Mouse (Mus musculus): ENCODE measurements around the gene Arid5b. TPM values are rescaled to one million over a fixed set of nuclear protein-coding genes. Genes with fewer than 3 reads are reported as not detected.

Arid5b gene
- polyA plus RNA-seq, 1 experiment, result 4.5 TPM

- Histone ChIP-seq H3K27me3 (ENCODE audit: control insufficient read depth, insufficient read depth, low read length) (no peaks in the 10 kb centered on the region), H3K4me3 (ENCODE audit: extremely low read depth, insufficient read depth, insufficient read length) (no peak overlapping the region), H3K27ac (ENCODE audit: insufficient read depth, low read length) (no peak overlapping the region), H3K36me3 (ENCODE audit: control insufficient read depth, insufficient read depth, low read length) (no peaks in the 10 kb centered on the region; the same call in 1 of the 2 replicates), H3K4me1 (ENCODE audit: control insufficient read depth, insufficient read depth, insufficient read length) (peaks cover 2% of the 10 kb centered on the region; the same call in 1 of the 2 replicates)
- 36% methylated on average over 18 of the region's 18 CpGs for WGBS
- no peak for TF ChIP-seq CTCF (IDR thresholded peaks at IDR 0.05; ENCODE audit: extremely low read depth, insufficient read depth, insufficient read length, insufficient replicate concordance)
- TF ChIP-seq POLR2A (IDR thresholded peaks at IDR 0.05; ENCODE audit: low read depth, low read length), result no peak
- peak in 1 of 2 experiments; percentile 29 for DNase-seq (ENCODE audit: low read depth in 1 of 2, low spot score in 2 of 2)
These were observed 3.4 kb downstream of the Arid5b start for GRCm38 (mm10) chr10:68274900-68275760.

- Histone ChIP-seq H3K36me3 (ENCODE audit: control insufficient read depth, insufficient read depth, low read length) (peaks cover 1% of the 10 kb centered on the region; the same call in 1 of the 2 replicates), H3K27ac (ENCODE audit: insufficient read depth, low read length) (no peak overlapping the region), H3K4me3 (ENCODE audit: extremely low read depth, insufficient read depth, insufficient read length) (no peak overlapping the region), H3K27me3 (ENCODE audit: control insufficient read depth, insufficient read depth, low read length) (no peaks in the 10 kb centered on the region), H3K4me1 (ENCODE audit: control insufficient read depth, insufficient read depth, insufficient read length) (no peaks in the 10 kb centered on the region; the same call in 1 of the 2 replicates)
- no peak for DNase-seq (ENCODE audit: low read depth in 1 of 2, low spot score in 2 of 2)
- no peak for TF ChIP-seq POLR2A (IDR thresholded peaks at IDR 0.05; ENCODE audit: low read depth, low read length)
- TF ChIP-seq CTCF (IDR thresholded peaks at IDR 0.05; ENCODE audit: extremely low read depth, insufficient read depth, insufficient read length, insufficient replicate concordance), result no peak
- WGBS, result 92% methylated on average over 10 of the region's 10 CpGs
These were observed 8.8 kb downstream of the Arid5b start for GRCm38 (mm10) chr10:68269789-68270188.

- Histone ChIP-seq H3K27me3 (ENCODE audit: control insufficient read depth, insufficient read depth, low read length) (no peaks in the 10 kb centered on the region), H3K27ac (ENCODE audit: insufficient read depth, low read length) (no peak overlapping the region), H3K4me3 (ENCODE audit: extremely low read depth, insufficient read depth, insufficient read length) (no peak overlapping the region), H3K4me1 (ENCODE audit: control insufficient read depth, insufficient read depth, insufficient read length) (peaks cover 10% of the 10 kb centered on the region; the same call in 1 of the 2 replicates), H3K36me3 (ENCODE audit: control insufficient read depth, insufficient read depth, low read length) (peaks cover 1% of the 10 kb centered on the region; the same call in 1 of the 2 replicates)
- TF ChIP-seq POLR2A (IDR thresholded peaks at IDR 0.05; ENCODE audit: low read depth, low read length), result no peak
- TF ChIP-seq CTCF (IDR thresholded peaks at IDR 0.05; ENCODE audit: extremely low read depth, insufficient read depth, insufficient read length, insufficient replicate concordance), result no peak
- DNase-seq (ENCODE audit: low read depth in 1 of 2, low spot score in 2 of 2), result no peak
- 40% methylated on average over 5 of the region's 5 CpGs for WGBS
These were observed 9.9 kb downstream of the Arid5b start for GRCm38 (mm10) chr10:68268629-68269028.

GRCm38 (mm10) chr10:68263969-68264688, 14.4 kb downstream of the Arid5b start:
- peaks cover 10% of the 10 kb centered on the region; the same call in 1 of the 2 replicates for H3K4me1 ChIP-seq (ENCODE audit: control insufficient read depth, insufficient read depth, insufficient read length)
- no peak overlapping the region for H3K27ac ChIP-seq (ENCODE audit: insufficient read depth, low read length)
- WGBS, result 51% methylated on average over 10 of the region's 10 CpGs

GRCm38 (mm10) chr10:68263296-68263968, 15.1 kb downstream of the Arid5b start:
- H3K36me3 ChIP-seq (ENCODE audit: control insufficient read depth, insufficient read depth, low read length), result peaks cover 5% of the 10 kb centered on the region; the same call in 1 of the 2 replicates
- DNase-seq (ENCODE audit: low read depth in 1 of 2, low spot score in 2 of 2), result no peak
- peaks cover 10% of the 10 kb centered on the region; the same call in 1 of the 2 replicates for H3K4me1 ChIP-seq (ENCODE audit: control insufficient read depth, insufficient read depth, insufficient read length)
- H3K4me3 ChIP-seq (ENCODE audit: extremely low read depth, insufficient read depth, insufficient read length), result no peak overlapping the region
- H3K27me3 ChIP-seq (ENCODE audit: control insufficient read depth, insufficient read depth, low read length), result no peaks in the 10 kb centered on the region
- WGBS, result 82% methylated on average over 9 of the region's 9 CpGs
- no peak overlapping the region for H3K27ac ChIP-seq (ENCODE audit: insufficient read depth, low read length)
- no peak for TF ChIP-seq POLR2A (IDR thresholded peaks at IDR 0.05; ENCODE audit: low read depth, low read length)
- no peak for TF ChIP-seq CTCF (IDR thresholded peaks at IDR 0.05; ENCODE audit: extremely low read depth, insufficient read depth, insufficient read length, insufficient replicate concordance)

More at GRCm38 (mm10) chr10:68263969-68264688, 14.4 kb downstream of the Arid5b start:
- no peak overlapping the region for H3K4me3 ChIP-seq (ENCODE audit: extremely low read depth, insufficient read depth, insufficient read length)
- no peak for DNase-seq (ENCODE audit: low read depth in 1 of 2, low spot score in 2 of 2)
- H3K27me3 ChIP-seq (ENCODE audit: control insufficient read depth, insufficient read depth, low read length), result no peaks in the 10 kb centered on the region
- H3K36me3 ChIP-seq (ENCODE audit: control insufficient read depth, insufficient read depth, low read length), result 0 out of 2 replicates have a peak, but pooled peaks cover 4% of the 10 kb centered on the region
- TF ChIP-seq POLR2A (IDR thresholded peaks at IDR 0.05; ENCODE audit: low read depth, low read length), result no peak

GRCm38 (mm10) chr10:68259601-68260000, 18.9 kb downstream of the Arid5b start:
- Histone ChIP-seq H3K4me3 (ENCODE audit: extremely low read depth, insufficient read depth, insufficient read length) (no peak overlapping the region), H3K36me3 (ENCODE audit: control insufficient read depth, insufficient read depth, low read length) (peaks cover 5% of the 10 kb centered on the region), H3K4me1 (ENCODE audit: control insufficient read depth, insufficient read depth, insufficient read length) (peaks cover 14% of the 10 kb centered on the region; the same call in 1 of the 2 replicates), H3K27me3 (ENCODE audit: control insufficient read depth, insufficient read depth, low read length) (no peaks in the 10 kb centered on the region), H3K27ac (ENCODE audit: insufficient read depth, low read length) (no peak overlapping the region)
- 88% methylated on average over 4 of the region's 4 CpGs for WGBS
- DNase-seq (ENCODE audit: low read depth in 1 of 2, low spot score in 2 of 2), result no peak
- TF ChIP-seq CTCF (IDR thresholded peaks at IDR 0.05; ENCODE audit: extremely low read depth, insufficient read depth, insufficient read length, insufficient replicate concordance) (no peak), POLR2A (IDR thresholded peaks at IDR 0.05; ENCODE audit: low read depth, low read length) (no peak)
